Mouse (Mus musculus): ENCODE measurements around the gene Htr6.
A peak's percentile ranks its signal among the peaks of the same experiment; 100 is the strongest.

Htr6 gene

DNA sequence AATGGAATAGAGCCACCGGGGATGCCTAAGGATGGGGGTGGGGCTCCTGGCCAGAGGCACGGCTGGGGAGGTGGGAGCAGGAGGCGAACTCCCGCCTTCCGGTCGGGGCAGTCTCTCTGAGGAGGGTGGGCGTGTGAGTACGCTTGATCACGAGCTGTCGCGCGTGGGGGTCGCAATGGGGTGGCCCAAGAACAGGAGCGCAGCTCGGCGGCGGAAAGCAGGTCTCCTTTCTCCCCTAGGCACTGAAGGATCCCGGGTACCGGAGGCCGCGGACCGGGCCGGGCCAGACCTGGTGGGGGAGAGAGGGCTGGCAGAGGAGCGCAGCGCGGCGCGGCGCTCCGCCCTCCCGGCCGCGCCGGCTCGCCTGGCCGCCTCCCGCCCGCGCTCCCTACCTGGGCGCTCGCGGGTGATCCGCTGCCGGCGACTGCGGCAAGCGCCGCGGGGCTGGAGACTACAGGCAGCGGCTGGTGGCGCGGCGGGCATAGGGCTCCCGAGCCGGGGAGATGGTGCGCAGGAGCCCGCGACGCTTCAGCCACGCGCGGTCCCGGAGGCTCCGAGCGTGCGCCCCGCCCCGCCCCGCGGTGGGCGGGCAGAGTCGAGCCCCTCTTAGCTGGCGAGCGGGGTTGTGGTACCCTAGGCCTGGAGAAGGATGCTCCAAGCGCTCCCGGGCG lies at the start of gene Htr6:
Gene Htr6, minus strand, starts transcription at position 530 of the 671 bp plus-strand sequence.
- no peak for DNase-seq

DNA sequence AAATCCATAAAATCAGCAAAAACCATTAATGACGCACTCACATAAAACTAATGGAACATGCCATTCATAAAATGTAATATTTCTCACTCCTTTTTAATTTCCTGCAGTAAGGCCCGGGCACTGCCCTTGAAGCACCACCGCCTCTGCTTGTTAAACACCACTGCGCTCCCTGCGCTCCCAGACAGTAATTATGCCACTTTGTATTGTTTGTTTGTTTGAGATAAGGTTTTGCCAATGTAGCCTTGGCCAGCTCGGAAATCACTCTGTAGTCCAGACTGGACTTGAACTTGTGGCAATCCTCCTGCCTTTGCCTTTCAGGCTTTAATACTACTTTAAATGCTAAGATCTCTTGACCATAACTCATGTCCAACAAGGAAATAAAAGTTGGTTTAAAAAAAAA lies 49.6 kb upstream of the Htr6 start:
- DNase-seq: no peak

DNA sequence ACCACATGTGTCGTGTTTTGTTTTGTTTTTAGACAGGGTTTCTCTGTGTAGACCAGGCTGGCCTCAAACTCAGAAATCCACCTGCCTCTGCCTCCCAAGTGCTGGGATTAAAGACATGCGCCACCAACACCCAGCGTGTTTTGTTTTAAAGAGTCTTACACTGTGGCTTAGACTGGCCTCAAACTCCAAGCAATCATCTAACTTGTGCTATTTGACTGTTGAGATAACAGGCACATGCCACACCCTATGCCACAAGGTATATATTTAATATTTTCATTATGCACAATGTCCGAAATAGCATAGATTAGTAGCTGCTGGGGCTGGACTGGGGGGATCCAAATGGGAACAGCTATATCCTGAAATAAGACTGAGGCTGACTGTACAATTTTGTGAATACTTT lies 47.2 kb upstream of the Htr6 start:
- no peak for DNase-seq

DNA sequence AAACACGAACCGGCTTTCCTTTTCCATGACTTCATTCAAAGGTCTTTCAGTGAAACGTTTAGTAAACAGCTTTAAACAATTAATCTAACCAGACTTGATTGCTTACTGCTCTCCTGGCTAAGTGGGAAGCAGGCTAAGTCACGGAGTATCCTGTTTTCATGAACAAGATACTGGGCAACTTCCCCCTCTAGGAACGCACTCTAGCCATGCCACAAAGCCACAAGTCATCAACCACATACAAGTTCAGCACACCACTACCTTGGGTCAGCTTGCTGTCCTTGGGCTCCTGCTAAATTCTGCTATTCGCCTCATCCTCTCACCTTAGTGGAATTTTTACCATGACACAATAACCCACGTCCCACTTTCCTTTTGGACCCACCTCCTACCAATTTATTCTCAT lies 45.6 kb upstream of the Htr6 start:
- no peak for DNase-seq

DNA sequence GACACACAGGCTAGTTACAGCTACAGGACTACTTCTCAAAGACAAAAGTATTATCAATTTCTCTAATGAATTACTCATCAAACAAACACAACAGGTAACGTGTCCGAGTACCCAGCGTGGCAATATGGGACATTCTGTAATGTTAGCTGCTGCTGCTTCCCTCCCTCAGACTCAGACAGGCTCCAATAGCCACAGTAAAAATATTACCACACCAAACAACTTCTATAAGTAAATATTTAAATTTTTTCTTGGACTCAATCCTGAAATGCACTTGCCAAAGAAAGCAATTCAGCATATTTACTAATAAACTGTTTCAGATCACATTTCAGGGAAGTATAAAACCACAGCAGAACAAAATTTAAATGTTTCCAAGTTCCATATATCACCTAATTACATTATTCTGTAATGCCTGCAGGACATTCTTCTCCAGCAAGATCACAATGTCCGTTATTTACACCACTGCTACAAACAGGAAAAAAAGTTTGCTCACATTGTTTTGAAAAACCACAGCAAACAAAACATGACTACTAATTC lies 45.0 kb upstream of the Htr6 start:
- DNase-seq: no peak

DNA sequence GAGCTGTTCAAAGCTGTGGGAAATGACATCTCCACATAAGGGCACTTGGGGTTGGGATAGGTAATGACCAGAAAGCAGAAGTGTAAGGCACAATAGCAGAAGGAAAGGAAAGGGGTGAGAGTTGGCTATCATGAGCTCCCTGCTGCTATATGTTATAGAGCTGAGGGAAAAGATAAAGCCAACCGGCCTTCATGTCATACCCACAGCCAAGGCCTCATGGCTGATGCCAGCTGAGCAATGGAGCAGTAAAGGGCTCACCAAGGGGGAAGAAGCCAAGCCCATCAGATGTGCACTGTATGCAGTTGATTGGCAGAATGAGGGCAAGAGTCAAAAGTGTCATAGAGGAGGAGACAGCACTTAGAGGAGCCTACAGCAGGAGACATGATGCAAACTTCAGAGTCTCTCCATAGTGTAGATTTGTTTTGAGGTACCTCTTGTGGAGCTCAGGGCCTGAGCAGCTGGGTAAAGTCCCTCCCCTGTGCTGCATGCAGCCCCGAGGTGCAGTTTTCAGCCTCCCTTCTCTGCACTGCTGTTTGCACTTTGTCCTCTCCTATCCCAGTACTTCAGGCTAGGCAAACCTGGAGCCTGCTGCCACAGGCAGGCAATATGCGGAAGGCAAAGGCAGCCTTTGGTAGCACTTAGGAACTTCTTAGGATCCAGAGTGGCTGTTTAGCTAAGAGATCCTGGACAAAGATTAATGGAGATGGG lies 41.1 kb upstream of the Htr6 start:
- no peak for DNase-seq

DNA sequence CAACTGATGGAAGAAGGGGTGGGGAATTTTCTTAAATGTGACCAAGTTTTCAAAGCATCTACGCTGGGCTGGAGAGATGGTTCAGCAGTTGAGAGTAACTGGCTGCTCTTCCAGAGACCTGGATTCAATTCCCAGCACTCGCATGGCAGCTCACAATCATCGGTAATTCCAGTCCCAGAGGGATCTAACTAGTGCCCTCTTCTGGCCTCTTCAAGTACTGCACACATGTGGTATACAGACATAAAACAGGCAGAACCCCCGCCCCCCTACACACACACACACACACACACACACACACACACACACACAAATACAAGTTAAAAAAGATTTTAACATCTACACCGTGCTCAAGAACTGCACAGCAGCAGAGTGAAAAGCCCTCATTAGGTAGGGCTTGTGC lies 40.4 kb upstream of the Htr6 start:
- no peak for DNase-seq

DNA sequence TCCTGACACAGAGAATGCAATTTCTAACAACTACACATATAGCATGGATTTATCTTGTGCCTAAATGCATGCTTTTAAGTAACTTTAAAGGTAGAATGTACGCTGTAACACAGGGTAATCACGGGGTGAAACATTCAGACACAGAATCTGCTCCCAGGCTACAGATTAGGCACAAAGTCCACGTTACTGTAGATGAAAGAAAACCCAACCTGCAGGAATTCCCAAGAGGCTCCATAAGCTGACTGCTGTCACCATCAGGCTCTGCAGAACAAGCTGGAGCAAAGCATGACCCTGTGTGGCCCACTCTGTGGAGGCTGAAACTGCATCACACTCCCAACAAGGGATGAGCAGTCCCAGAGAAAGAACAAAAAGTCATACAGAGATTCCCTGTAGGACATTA lies 37.1 kb upstream of the Htr6 start:
- no peak for DNase-seq

DNA sequence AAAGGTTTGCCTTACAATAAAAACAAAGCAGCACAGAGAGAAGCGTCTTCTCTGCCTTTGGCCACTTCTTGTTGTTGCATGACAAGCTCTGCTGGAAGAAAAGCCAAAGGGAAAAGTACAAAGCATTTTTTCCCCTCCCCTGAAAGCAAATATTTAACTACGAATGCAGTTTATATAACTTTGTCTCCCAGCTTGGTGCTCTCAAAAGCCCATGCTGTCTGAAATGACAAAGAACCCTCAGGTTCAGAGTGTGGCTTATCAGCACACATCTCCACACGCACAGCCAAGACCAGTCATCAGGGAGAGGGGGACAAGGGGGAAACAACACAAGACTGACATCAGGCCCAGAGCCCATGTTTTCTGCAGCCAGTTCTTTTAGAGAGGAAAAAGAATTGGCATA lies 36.1 kb upstream of the Htr6 start:
- DNase-seq: no peak

DNA sequence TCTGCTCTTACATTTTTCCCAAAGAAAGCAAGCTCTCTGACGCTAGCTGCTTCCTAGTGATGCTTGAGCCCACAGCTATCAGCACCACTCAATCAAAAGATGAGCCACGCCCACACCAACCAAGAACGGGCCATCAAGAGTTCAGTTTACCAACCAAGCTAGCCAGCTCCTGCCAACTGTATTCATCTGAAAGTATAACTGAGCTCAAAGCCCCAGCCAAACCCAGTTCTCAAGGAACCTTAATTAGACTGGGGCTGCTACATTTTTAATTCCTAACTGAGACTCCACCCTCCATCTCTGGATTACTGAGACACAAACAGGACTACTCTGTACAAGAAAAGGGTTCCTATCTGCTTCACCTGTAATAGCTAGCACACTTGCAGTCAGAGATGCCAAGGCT lies 35.5 kb upstream of the Htr6 start:
- DNase-seq: no peak

DNA sequence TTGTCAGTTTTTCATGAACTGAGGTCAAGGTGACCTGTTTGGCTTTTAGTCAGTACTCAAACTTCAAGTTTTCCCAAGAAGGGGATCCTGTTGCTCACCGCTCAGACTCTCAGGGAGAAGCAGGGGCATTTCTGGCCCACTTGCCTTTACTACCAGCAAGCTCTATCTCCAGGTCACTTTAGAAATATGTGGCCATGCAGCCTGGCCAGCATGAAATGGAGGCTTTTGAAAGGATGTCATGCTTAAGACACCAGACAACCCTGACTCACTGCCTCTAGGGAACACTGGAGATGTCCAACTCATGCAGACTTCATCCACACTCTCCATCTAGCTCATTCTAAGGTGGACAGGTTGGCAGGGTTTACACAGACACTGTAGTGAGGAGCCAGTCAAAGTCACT lies 30.1 kb upstream of the Htr6 start:
- no peak for DNase-seq

DNA sequence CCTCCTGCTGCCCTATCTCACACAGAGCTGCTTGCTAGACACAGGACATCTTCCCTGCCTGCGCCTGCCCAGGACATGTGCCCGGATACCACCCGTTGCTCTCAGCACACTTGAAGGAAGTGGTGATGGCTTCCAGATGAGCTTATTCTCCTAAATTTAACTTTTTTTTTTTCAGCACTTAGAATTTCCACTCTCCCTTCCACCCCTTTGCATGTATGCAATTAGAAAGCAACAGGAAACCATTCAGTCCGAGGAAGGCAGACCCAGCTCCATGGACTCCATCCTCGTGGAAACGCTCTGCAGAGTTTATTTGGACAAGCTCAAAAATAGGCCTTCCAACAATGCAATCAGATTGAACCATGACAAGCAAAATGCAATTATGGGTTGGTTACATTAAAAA lies 26.2 kb upstream of the Htr6 start:
- DNase-seq: no peak

DNA sequence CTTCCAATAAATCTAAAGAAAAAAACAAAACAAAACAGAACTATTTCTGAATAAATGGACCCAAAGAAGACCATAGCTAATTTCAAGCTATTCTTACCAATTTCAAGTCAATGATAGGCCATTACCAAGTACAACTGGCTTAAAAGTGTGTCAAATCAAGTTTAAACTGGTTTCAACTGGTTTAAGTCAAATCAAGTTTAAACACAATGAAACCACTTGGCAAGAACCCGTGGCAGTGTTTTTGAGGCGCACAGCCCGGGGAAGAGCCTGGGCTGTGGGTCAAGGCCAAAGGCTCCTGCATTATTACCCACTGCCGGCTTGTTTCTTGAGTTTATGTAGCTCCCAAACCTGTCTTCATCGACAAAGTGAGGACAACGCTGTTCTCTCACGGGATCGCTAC lies 25.0 kb upstream of the Htr6 start:
- DNase-seq: no peak

DNA sequence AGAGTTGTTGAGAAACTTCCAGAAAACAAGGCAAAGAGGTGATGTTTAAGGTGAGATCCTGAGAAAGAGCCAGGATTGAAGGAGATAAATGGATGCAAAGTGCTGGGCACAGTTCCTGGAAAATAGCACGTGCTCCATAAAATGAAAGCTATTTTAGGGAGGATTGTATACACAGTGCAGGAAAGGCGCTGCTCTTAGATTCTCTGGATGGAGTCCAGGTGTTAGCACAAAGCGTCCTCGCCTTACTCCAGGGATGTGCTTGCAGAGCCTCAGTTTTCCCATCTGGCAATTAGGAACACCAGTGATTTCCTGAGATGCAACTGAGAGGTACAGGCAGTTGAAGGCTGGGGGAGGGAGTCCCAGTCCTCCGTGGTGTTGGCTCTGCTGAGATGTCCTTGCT lies 20.8 kb upstream of the Htr6 start:
- no peak for DNase-seq

DNA sequence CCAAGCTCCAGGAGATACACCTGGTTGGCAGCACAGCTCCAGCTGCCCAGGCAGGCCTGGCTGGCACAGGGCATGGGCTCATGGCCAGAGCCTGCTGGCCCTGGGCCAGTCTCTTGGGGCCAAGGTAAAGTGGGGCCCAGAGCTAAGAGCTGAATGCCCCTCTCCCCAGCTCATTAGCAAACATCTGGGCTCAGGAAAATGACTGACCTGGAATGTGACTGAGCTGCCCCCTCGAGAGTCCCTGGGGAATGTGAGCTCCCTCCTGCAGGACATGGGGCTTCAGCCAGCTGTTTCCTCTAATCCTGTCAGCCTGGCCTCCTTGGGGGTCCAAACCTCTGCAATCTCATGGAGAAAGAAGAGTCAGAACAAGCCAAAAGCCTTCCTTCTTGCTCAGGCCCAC lies 20.0 kb upstream of the Htr6 start:
- peak in 1 of 2 experiments; percentile 71 for DNase-seq

DNA sequence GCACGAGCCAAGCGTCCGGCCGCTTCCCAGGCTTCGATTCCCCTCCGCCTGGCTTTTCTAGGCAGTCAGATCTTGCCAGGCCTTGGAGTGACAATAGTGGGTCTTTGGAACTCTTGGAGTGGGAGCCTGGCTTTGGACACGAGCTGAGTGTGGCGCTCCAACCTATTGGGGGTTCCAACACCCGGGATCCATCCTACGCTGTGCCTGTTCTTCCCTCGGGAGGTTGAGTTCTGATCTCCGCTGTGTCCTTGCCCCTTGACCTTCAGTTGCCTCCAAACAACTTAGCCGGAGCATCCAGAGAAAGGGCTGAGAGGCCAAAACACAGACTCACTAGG lies 17.8 kb upstream of the Htr6 start:
- DNase-seq: no peak

DNA sequence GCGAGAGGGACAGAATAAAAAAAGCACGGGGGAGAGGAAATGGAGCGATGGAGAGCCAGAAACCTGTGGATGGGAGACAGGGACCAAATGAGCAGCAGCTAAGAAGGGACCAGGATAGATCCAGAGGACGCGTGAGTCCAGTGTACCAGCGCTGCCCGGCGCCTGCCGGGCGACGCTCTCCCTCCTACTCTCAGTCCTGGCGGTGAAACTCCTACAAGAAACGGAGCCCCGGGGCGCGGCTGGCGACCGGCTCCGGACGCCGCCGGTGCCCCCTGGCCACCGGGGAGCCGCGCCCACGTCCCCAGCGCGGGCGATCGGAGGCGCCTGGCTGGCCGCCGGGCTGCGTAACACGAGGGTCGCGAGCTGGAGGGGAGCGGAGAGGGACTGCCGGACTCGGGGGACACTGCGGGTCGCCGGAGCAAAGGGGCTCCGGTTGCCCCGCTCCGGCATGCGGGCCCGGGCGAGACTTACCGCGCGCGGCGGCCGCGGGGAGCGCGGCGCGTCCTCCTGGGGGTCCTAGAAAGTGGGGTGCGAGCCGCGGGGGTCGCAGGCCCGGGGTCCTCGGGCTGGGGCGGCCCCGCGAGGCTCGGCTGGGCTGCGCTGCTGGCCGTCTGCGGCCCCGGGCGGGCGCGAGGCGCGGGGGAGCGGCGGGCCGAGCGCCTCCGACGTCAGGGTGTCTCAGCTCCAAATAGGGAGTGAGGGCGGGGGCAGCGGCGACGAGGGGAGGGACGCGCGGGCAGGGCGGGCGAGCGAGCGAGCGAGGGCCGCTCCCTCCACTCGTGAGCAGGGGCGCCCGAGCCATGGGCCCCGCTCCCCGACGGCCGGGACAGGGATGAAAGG lies 17.2 kb upstream of the Htr6 start, which contains the start of gene Nbl1:
Gene Nbl1, minus strand, starts transcription at position 638 of the 840 bp plus-strand sequence.
- peak; percentile 80 to 86 for DNase-seq

DNA sequence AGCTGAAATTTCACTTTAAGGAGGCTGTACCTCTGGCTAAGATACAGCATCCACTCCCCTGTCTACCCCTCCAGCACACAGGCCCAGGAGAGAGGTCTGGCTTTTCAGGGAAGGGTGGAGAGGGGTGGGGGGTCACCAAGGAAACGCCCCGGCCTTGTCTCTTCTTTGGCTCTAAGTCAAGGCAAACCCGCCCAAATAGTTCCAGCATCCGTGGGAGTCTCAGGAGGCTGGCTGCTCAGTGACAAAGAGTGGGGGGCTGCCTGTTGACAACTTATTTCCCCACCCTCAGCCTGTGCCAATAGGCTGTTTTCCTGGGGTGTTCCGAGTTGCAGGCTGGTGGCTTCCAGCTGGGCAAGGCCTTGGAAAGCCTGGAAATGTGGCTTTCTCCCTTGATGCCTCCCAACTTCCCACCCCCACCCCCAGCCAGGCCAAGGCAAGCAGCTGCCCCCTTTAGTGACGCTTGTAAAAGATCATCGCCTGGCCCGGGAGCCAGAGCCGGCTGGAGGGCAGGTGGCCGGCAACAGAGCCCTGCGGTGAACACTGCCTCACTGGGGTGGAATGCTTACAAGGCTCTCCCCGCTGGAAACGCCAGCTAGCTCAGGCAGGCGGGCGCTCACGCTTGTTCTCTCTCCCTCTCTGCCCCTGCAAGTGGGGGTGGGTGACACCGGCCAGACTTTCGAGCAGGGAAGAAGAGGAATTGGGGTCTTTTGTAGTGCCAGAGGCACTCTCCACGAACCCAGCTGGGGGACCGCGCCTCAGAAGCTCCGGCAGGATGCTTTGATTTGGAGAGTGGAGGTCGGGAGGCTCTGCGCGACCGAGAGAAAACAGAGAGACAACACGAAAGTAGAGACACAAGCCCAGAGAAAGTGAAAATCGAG lies 16.3 kb upstream of the Htr6 start:
- DNase-seq: peak; percentile 47 to 59

DNA sequence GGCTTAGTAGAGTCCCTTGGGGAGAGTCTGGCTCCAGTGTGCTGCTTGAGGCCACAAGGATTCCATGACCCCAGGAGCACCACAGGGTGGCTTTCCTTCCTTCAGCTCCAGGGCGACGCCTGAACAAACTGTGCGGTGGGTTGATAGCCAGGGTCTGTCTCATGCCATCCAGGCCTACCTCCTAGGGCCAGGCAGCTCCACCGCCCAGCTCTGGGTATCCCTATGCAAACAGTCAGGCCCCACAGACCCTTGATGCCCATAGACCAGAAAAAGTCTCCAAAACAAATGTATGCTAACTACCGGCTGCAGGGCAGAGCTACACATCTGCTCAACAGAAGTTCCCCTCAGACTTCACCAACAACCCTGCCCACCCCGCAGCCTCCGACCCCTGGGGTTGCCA lies 15.7 kb upstream of the Htr6 start:
- no peak for DNase-seq

DNA sequence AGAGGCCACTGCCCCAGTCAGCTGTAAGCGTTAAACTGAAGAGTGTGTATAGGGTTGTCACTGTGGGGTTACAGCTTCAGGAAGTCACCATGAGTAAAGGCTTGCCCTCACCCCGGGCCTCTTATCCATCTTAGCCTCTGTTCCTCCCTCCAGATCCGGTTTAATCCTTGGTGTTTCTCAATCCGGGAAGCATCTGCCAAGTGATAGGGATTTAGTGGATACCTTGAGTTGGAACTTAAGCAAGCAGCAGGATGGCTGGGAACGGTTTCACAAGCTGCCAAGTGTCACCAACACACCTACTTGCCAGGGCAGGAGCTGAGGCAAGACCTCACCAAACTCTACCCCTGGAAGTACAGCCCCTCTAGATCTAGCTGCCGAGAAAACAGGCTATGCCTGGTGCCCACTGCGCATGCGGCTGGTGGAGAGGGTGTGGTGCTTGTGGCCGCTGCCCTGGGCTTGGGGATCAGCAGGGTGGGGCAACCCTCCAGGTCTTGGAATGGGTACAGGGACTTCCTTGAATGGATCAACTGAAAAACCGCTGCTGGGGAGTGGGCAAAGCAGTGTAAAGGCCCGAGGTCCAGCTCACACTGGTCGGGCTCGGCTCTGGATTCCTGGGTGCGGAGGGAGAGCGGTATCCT lies 15.1 kb upstream of the Htr6 start:
- no peak for DNase-seq

DNA sequence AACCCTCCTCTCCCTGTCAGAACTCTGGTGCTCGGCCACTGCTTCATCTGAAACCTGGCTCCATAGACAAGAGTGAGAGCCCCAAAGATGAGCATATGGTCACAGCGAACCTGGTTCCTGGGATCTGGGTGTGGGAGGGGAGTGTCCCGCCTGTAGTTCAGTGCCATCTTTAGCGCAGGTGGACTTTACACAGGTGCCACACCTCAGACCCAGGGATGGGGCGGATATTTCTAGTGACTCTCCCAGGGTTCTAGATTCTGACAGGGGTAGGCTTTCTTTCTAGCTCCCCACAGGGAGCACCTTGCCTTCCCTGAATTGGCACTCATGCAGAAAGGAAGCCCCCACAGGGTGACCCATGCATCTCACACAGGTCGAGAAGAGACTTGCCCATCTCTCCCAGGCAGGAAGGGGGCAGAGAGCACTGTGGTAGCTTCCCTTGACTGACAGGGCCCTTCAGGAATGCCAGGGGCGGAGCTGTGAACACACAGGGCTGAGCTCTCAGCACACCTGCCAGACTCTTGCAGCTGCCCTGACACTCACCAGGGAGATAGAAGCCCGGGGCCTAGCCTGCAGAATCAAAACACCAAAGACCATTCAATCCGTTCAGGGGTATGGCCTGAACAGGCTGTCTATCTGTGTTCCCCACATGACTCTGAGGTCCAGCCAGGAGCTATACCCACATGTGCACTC lies 13.8 kb upstream of the Htr6 start:
- no peak for DNase-seq

DNA sequence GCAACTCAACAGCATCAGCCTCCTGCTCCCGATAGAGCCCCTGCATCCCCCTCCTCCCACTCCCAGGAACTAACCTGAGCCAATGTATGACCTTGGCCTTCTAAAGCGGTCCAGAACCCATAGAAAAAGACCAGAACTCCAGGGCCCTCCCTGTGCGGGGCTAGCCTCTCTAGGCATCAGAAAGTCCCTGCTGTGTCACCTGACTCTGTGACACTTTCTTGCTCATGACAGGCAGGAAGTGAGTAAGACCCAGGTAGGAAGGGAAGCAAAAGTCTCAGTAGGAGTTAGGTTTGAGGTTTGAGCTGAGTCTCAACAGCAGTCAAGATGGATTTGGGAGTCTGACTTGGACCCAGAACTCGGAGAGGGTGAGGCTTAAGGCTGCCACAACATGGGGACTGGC lies 11.6 kb upstream of the Htr6 start:
- DNase-seq: no peak
